Comparison of ENCODE assay signal across 27 mouse cellular contexts in the genomic region with DNA sequence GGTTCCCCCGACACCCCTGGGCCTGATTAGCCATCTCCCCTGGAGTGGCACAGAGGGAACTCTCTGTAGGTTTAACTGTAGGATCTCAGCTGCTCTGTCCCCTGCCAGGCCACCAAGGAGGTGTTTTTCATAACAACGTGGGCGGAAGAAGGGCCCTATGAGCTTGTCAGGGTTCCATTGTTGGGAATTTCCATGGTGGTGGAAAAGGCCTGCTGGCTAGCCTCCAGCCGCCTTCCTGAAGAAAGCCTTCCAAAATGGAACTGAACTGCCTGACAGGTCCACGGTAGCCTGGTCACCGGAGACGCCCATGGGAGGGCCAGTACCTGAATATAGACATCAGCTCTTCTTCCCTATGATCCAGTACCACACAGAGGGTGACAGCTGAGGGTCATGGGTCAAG.
"Had no signal": no experiment of that assay in that cellular context is flagged by ENCODE, and none has a peak within 500 bp of the region (broad histone marks: within the 10 kb centered on the region; RNA-seq: fewer than 3 reads in every experiment).

No protein-coding gene starts in this region.

- H3K4me3 ChIP-seq: kidney, embryonic 15.5 days; limb, embryonic 10.5 days; limb, embryonic 13.5 days; liver, embryonic 12.5 days; liver, embryonic 15.5 days; lung, embryonic 15.5 days; megakaryocyte, embryonic 14.5 days; midbrain, embryonic 10.5 days; midbrain, embryonic 13.5 days; myocyte; neural tube, embryonic 13.5 days had no signal

- ATAC-seq: liver, embryonic 12.5 days; midbrain, embryonic 13.5 days; midbrain, embryonic 16.5 days had no signal

- H3K27ac ChIP-seq: kidney, embryonic 15.5 days; limb, embryonic 10.5 days; limb, embryonic 13.5 days; liver, embryonic 12.5 days; liver, embryonic 15.5 days; lung, embryonic 15.5 days; midbrain, embryonic 10.5 days; midbrain, embryonic 13.5 days; neural tube, embryonic 13.5 days; stomach, postnatal 0 days had no signal

- DNase-seq: kidney, adult 8-10 months; kidney, postnatal 14 days; kidney, postnatal 4 days; layer of hippocampus, postnatal 36 days; liver; lung, adult 18-20 months; lung, postnatal 10 days; lung, postnatal 36 days; retina, postnatal 1 day; right cerebral cortex, postnatal 14 days; right cerebral cortex, postnatal 4 days; thymus, adult 2 months; thymus, postnatal 14 days; thymus, postnatal 4 days had no signal
